Mouse (Mus musculus) macrophage (primary cell): ENCODE results near the gene 2210016F16Rik. TPM values are rescaled to one million over a fixed set of nuclear protein-coding genes. Genes with fewer than 3 reads are reported as not detected.

Experiments
- H3K27ac ChIP-seq: fragments of 350-480 bp; formaldehyde crosslinking; 2 replicates; pipeline ENCODE4 v1.9.0; 2021
- H3K36me3 ChIP-seq: fragments of 350-480 bp; formaldehyde crosslinking; 2 replicates; pipeline ENCODE4 v1.9.0; 2021; ENCODE audit errors: inconsistent target
- H3K4me3 ChIP-seq: fragments of 350-480 bp; formaldehyde crosslinking; 2 replicates; pipeline ENCODE4 v1.9.0; 2021; ENCODE audit errors: inconsistent target
- H3K79me2 ChIP-seq: fragments of 350-480 bp; formaldehyde crosslinking; 2 replicates; pipeline ENCODE4 v1.9.0; 2021; ENCODE audit errors: inconsistent target
- WGBS: methylation state at CpG from one replicate; pipeline ENCODE4 v1.1.7; 2026; ENCODE audit warnings: inconsistent platforms; ENCODE audit not compliant: missing documents; 5-methylcytosine and 5-hydroxymethylcytosine counted together
- polyA plus RNA-seq: library from polyadenylated mRNA; stranded (reverse); fragments of 250-400 nt; gene quantifications from 3 replicates; pipeline ENCODE4 v1.2.4, GENCODE M21; 2018; ENCODE audit warnings: inconsistent platforms

The 2210016F16Rik gene
- polyA plus RNA-seq, 1 experiment from 2014 or later, result 16.3 TPM

- Histone ChIP-seq H3K4me3 (no peak overlapping the region), H3K79me2 (no peaks in the 10 kb centered on the region), H3K27ac (no peak overlapping the region), H3K36me3 (no peaks in the 10 kb centered on the region)
- 87% methylated on average over 8 of the region's 8 CpGs for WGBS
Measured at GRCm38 (mm10) chr13:58364353-58365175, 20.5 kb downstream of the 2210016F16Rik start.

GRCm38 (mm10) chr13:58359304-58359653 lies 25.7 kb downstream of the 2210016F16Rik start:
- H3K4me3 ChIP-seq, result no peak overlapping the region; the same call in 1 of the 2 replicates
- H3K27ac ChIP-seq, result no peak overlapping the region
- H3K36me3 ChIP-seq, result no peaks in the 10 kb centered on the region
- WGBS, result 23% methylated on average over 7 of the region's 7 CpGs
- H3K79me2 ChIP-seq, result no peaks in the 10 kb centered on the region

GRCm38 (mm10) chr13:58358629-58359303 lies 26.3 kb downstream of the 2210016F16Rik start, which contains the start of gene Kif27:
Gene Kif27, minus strand, starts transcription at chr13:58359122.
- H3K4me3 ChIP-seq, result no peak within 1 kb of the TSS; the same call in 1 of the 2 replicates
- no peaks in the 10 kb centered on the region for H3K79me2 ChIP-seq
- H3K36me3 ChIP-seq, result no peaks in the 10 kb centered on the region
- WGBS, result 2% methylated on average over 84 of the region's 85 CpGs
- H3K27ac ChIP-seq, result no peak within 1 kb of the TSS

GRCm38 (mm10) chr13:58352996-58353395 lies 32.0 kb downstream of the 2210016F16Rik start:
- no peaks in the 10 kb centered on the region for H3K36me3 ChIP-seq
- no peak overlapping the region for H3K27ac ChIP-seq

DNA sequence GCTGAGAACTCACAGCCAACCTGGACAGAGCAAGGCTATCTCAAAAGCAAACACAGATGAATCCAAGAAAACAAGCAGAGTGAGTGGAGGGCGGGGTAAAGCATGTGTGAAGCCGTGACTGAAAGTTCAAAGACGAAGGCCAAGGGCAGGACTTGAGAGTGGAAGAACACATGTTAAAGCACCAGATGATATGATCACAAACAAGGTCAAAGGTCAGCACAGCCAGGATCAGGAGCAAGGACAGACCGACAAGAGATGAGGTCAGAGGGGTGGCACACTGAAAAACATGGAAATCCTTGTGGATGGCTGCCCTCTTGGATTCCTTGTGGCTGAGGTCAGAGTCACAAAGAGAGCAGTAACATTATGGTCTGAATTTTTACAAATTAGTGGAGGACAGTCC lies 34.4 kb downstream of the 2210016F16Rik start:
- Histone ChIP-seq H3K79me2 (no peaks in the 10 kb centered on the region), H3K36me3 (no peaks in the 10 kb centered on the region), H3K27ac (no peak overlapping the region), H3K4me3 (no peak overlapping the region)
- 95% methylated on average over 4 of the region's 4 CpGs for whole genome bisulfite sequencing

More at GRCm38 (mm10) chr13:58352996-58353395, 32.0 kb downstream of the 2210016F16Rik start:
- no peak overlapping the region for H3K4me3 ChIP-seq
- no peaks in the 10 kb centered on the region for H3K79me2 ChIP-seq

GRCm38 (mm10) chr13:58344505-58344904 lies 40.5 kb downstream of the 2210016F16Rik start:
- Histone ChIP-seq H3K27ac (no peak overlapping the region), H3K79me2 (no peaks in the 10 kb centered on the region), H3K36me3 (no peaks in the 10 kb centered on the region), H3K4me3 (no peak overlapping the region)
- WGBS, result 91% methylated on average over 8 of the region's 9 CpGs

- 95% methylated on average over 12 of the region's 12 CpGs for WGBS
- H3K36me3 ChIP-seq, result no peaks in the 10 kb centered on the region
- H3K27ac ChIP-seq, result no peak overlapping the region
- no peak overlapping the region for H3K4me3 ChIP-seq
- no peaks in the 10 kb centered on the region for H3K79me2 ChIP-seq
Measured at GRCm38 (mm10) chr13:58337456-58337855, 47.6 kb downstream of the 2210016F16Rik start.

- no peaks in the 10 kb centered on the region for H3K36me3 ChIP-seq
- 96% methylated on average over 5 of the region's 5 CpGs for WGBS
Measured at GRCm38 (mm10) chr13:58334116-58334515, 50.9 kb downstream of the 2210016F16Rik start.

More at GRCm38 (mm10) chr13:58334116-58334515, 50.9 kb downstream of the 2210016F16Rik start:
- no peak overlapping the region for H3K27ac ChIP-seq
- H3K79me2 ChIP-seq, result no peaks in the 10 kb centered on the region
- H3K4me3 ChIP-seq, result no peak overlapping the region

Other genes with a start within 250 kb of the 2210016F16Rik start
- gene Idnk, start 227.6 kb downstream of the 2210016F16Rik start, polyA plus RNA-seq, result 22.2 to 41.3 TPM (median 25.5 TPM) in 3 replicates
- gene Ubqln1, start 169.6 kb downstream of the 2210016F16Rik start, polyA plus RNA-seq, result 51.3 to 88.5 TPM (median 66.0 TPM) in 3 replicates
- gene Gkap1, start 109.5 kb downstream of the 2210016F16Rik start, polyA plus RNA-seq, result 19.3 to 36.5 TPM (median 25.1 TPM) in 3 replicates
- gene Kif27, start 26.1 kb downstream of the 2210016F16Rik start, polyA plus RNA-seq, result 0.10 to 0.20 TPM (median 0.14 TPM) in 3 replicates
- gene Rmi1, start 17.0 kb upstream of the 2210016F16Rik start, polyA plus RNA-seq, result 18.1 to 36.6 TPM (median 36.0 TPM) in 3 replicates
- gene Hnrnpk, start 18.1 kb upstream of the 2210016F16Rik start, polyA plus RNA-seq, result 321 to 467 TPM (median 425 TPM) in 3 replicates
- gene Slc28a3, start 225.7 kb upstream of the 2210016F16Rik start, polyA plus RNA-seq, result not detected in 3 replicates